Mouse (Mus musculus) liver, embryonic 14.5 days (tissue): ENCODE results near the gene Cmip. TPM values are rescaled to one million over a fixed set of nuclear protein-coding genes. Genes with fewer than 3 reads are reported as not detected.
A peak's percentile ranks its signal among the peaks of the same experiment; 100 is the strongest.

ENCODE experiments used
- ATAC-seq: fragments of 200-750 bp; cut with Nextera tagmentation; 2 replicates; pipeline ENCODE4 v1.8.0; 2017; ENCODE audit warnings: moderate number of reproducible peaks, mild to moderate bottlenecking, moderate library complexity; ENCODE audit not compliant: insufficient read depth
- DNase-seq, 3 experiments: peaks; one replicate each; pipeline ENCODE4 v3.0.0-alpha.2; 2012 to 2013; ENCODE audit warnings: low read depth in 3 of 3, low spot score in 3 of 3
- H3K27ac ChIP-seq: fragments of 300-500 bp; sonication (generic); 2 replicates; pipeline ENCODE4 v1.5.1; 2014; ENCODE audit warnings: moderate library complexity, mild to moderate bottlenecking, control low read depth, inconsistent platforms
- H3K27me3 ChIP-seq: fragments of 300-500 bp; sonication (generic); 2 replicates; pipeline ENCODE4 v1.6.1; 2014; ENCODE audit warnings: mild to moderate bottlenecking, low read length, moderate library complexity; ENCODE audit not compliant: control insufficient read depth, insufficient read depth
- H3K36me3 ChIP-seq: fragments of 300-500 bp; sonication (generic); replicated peaks from 2 replicates; pipeline ENCODE4 v1.6.1; 2014; ENCODE audit warnings: low read depth; ENCODE audit not compliant: control insufficient read depth, insufficient read depth
- H3K4me1 ChIP-seq, 2 experiments: fragments of 200-500 bp in 1 of 2; fragments of 300-500 bp in 1 of 2; sonication (generic) in 1 of 2; replicated peaks; 2 replicates each; pipeline ENCODE4 v1.6.1; 2012 to 2014; ENCODE audit warnings: antibody characterized with exemption in 1 of 2, inconsistent platforms in 1 of 2, low read length in 1 of 2; ENCODE audit not compliant: control insufficient read depth in 2 of 2, insufficient read depth in 2 of 2
- H3K4me2 ChIP-seq: fragments of 300-500 bp; sonication (generic); 2 replicates; pipeline ENCODE4 v1.6.1; 2014; ENCODE audit warnings: low read depth, mild to moderate bottlenecking, control low read depth, moderate library complexity
- H3K4me3 ChIP-seq, 2 experiments: fragments of 200-500 bp in 1 of 2; fragments of 300-500 bp in 1 of 2; sonication (generic) in 1 of 2; 2 replicates each; pipeline ENCODE4 v1.5.1; 2012 to 2014; ENCODE audit warnings: low read depth in 2 of 2, low read length in 2 of 2, mild to moderate bottlenecking in 2 of 2, control low read depth in 1 of 2, inconsistent platforms in 1 of 2, moderate library complexity in 1 of 2; ENCODE audit not compliant: insufficient read depth in 1 of 2
- H3K9ac ChIP-seq: fragments of 300-500 bp; sonication (generic); replicated peaks from 2 replicates; pipeline ENCODE4 v1.6.1; 2014; ENCODE audit warnings: mild to moderate bottlenecking, control low read depth, moderate library complexity
- H3K9me3 ChIP-seq: fragments of 300-500 bp; sonication (generic); 2 replicates; pipeline ENCODE4 v1.6.1; 2016; ENCODE audit warnings: low read length, mixed read lengths; ENCODE audit not compliant: control insufficient read depth
- CTCF ChIP-seq: IDR thresholded peaks from 2 replicates; pipeline ENCODE4 v1.5.1; 2016; ENCODE audit warnings: antibody characterized with exemption, low read depth, control low read depth
- EP300 ChIP-seq: IDR thresholded peaks from 2 replicates; pipeline ENCODE4 v1.6.1; 2016; ENCODE audit warnings: antibody characterized with exemption, low read depth
- WGBS: fragments of 180-500 bp; shearing (Covaris S2); extraction: QIAGEN DNeasy Blood & Tissue Kit; methylation state at CpG from one replicate; pipeline ENCODE4 v1.1.7; 2014; ENCODE audit not compliant: insufficient replicate concordance; 5-methylcytosine and 5-hydroxymethylcytosine counted together
- polyA plus RNA-seq, 2 experiments: library from polyadenylated mRNA; depleted of rRNA in 1 of 2; stranded (reverse) in 1 of 2; unstranded in 1 of 2; fragments of >200 nt; fragmentation: Nextera tagmentation in 1 of 2; extraction: Ambion mirVana in 1 of 2; gene quantifications; 2 replicates each; pipeline versions ENCODE4 v1.2.1 to v1.2.3; 2012 to 2014

The Cmip gene
- polyA plus RNA-seq, 2 experiments, result 6.7 to 10.4 TPM

- no peak for DNase-seq
- no peak for ATAC-seq
- Histone ChIP-seq H3K4me3 (no peak overlapping the region), H3K36me3 (no peaks in the 10 kb centered on the region), H3K9me3 (no peaks in the 10 kb centered on the region), H3K27ac (no peak overlapping the region), H3K9ac (no peak overlapping the region), H3K4me1 (no peaks in the 10 kb centered on the region; a peak in 1 of 4 replicates), H3K4me2 (no peak overlapping the region), H3K27me3 (no peaks in the 10 kb centered on the region)
- no peak for TF ChIP-seq EP300
- no peak for TF ChIP-seq CTCF
- 68% methylated on average over 5 of the region's 5 CpGs for WGBS
Observed at GRCm38 (mm10) chr8:117240326-117240725, 16.5 kb upstream of the Cmip start.

DNA sequence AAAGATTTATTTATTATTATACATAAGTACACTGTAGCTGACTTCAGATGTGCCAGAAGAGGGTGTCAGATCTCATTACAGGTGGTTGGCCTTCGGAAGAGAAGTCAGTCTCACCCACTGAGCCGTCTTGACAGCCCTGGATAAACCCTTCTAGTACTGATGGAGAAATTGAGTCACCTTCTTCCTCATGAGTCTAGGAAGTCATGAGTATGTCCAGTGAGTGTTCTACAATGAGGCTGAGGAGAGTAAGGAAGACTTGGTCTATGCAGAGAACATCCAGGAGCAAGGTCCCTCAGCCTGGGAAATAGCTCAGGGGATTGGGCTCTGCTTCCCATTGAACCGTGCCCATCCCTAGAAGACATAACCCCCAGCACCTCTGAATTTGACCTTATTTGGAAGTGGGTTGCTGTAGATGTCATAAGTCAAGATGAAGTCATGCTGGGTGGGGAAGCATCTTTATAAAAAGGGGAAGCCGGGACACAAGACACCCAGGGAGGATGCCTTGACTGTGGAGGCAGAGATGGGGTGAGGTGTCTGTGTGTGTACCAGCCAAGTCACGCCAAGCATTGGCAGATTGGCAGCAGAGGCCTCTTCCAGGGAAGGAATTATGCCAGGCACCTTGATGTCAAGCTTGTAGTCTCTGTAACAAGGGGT, 15.9 kb upstream of the Cmip start:
- WGBS, result 52% methylated on average over 5 of the region's 5 CpGs
- ATAC-seq (no peak), DNase-seq (no peak)
- Histone ChIP-seq H3K4me3 (no peak overlapping the region), H3K27me3 (no peaks in the 10 kb centered on the region), H3K27ac (no peak overlapping the region), H3K36me3 (no peaks in the 10 kb centered on the region), H3K4me2 (no peak overlapping the region), H3K4me1 (no peaks in the 10 kb centered on the region; a peak in 1 of 4 replicates), H3K9ac (no peak overlapping the region), H3K9me3 (no peaks in the 10 kb centered on the region)
- TF ChIP-seq CTCF, result no peak
- no peak for TF ChIP-seq EP300

GRCm38 (mm10) chr8:117241848-117242247, 15.0 kb upstream of the Cmip start:
- Histone ChIP-seq H3K27me3 (no peaks in the 10 kb centered on the region), H3K4me1 (no peaks in the 10 kb centered on the region; a peak in 1 of 4 replicates), H3K4me2 (no peak overlapping the region), H3K9ac (no peak overlapping the region), H3K27ac (no peak overlapping the region), H3K4me3 (no peak overlapping the region), H3K9me3 (no peaks in the 10 kb centered on the region), H3K36me3 (no peaks in the 10 kb centered on the region)
- DNase-seq, result no peak
- 48% methylated on average over 3 of the region's 3 CpGs for WGBS
- TF ChIP-seq CTCF, result no peak
- no peak for TF ChIP-seq EP300
- no peak for ATAC-seq

GRCm38 (mm10) chr8:117242286-117242685, 14.6 kb upstream of the Cmip start:
- no peak overlapping the region for H3K27ac ChIP-seq
- DNase-seq (no peak), ATAC-seq (no peak)
- H3K27me3 ChIP-seq, result no peaks in the 10 kb centered on the region
- no peaks in the 10 kb centered on the region for H3K9me3 ChIP-seq
- no peak overlapping the region for H3K9ac ChIP-seq
- WGBS, result 61% methylated on average over 6 of the region's 6 CpGs
- H3K4me2 ChIP-seq, result no peak overlapping the region
- no peaks in the 10 kb centered on the region; a peak in 1 of 4 replicates for H3K4me1 ChIP-seq
- H3K4me3 ChIP-seq, result no peak overlapping the region
- TF ChIP-seq EP300, result no peak
- no peak for TF ChIP-seq CTCF
- no peaks in the 10 kb centered on the region for H3K36me3 ChIP-seq

DNA sequence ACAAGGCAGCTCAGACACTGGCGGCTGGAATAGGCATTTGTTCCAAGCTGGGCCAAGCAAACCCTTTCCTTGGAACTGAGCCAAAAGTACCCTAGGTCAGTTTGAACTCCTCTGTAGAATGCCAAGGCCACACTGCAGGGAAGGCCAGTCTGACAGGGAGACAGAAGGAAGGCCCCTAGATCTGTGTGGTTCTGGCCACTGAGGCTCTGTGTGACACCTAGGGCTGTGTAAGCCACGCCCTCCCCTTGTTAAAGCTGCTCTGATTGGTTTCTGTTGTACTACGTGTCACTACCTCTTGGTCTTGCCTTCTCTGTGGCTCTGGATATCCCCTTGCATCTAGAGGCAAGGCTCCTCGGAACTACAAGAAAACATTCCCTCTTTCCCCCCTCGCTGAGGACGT, 12.3 kb upstream of the Cmip start:
- peaks cover 0 to 7% of the 10 kb centered on the region in 2 experiments; a peak in 2 of 4 replicates for H3K4me1 ChIP-seq
- 50% methylated on average over 6 of the region's 6 CpGs for WGBS
- no peak overlapping the region for H3K4me2 ChIP-seq
- H3K27ac ChIP-seq, result no peak overlapping the region
- ATAC-seq, result peak; percentile 68
- H3K27me3 ChIP-seq, result no peaks in the 10 kb centered on the region
- H3K4me3 ChIP-seq, result no peak overlapping the region
- no peak for TF ChIP-seq EP300
- H3K9ac ChIP-seq, result no peak overlapping the region
- H3K36me3 ChIP-seq, result no peaks in the 10 kb centered on the region
- H3K9me3 ChIP-seq, result no peaks in the 10 kb centered on the region
- no peak for DNase-seq
